Mouse (Mus musculus): ENCODE results near the gene Hs6st2. TPM values are rescaled to one million over a fixed set of nuclear protein-coding genes. Genes with fewer than 3 reads are reported as not detected.
A peak's percentile ranks its signal among the peaks of the same experiment; 100 is the strongest.

Hs6st2 gene
- total RNA-seq, 2 experiments from 2014 or later, result 37.2 to 39.9 TPM

DNA sequence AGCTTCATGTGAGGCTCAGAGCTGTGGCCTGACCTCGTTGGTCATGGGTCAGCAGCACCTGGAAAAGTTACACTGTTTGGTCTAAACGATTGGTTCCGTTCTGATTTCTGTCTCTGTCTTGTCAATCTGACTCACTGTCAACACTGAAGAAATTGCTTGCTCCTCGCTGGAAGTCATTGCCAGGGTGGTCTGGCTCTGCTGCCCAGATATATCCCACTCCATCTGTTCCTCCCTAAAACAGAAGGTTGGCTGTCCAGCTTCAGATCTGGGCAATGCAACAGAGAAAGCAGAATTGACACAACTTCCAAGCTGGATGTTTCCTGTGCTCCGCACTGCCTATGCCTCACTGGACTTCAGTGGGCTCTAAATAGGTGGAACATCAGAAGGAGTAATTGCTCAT lies 256.6 kb downstream of the Hs6st2 start:
- intact Hi-C loops (cut with DNase I), result no loop called here
- DNase-seq (ENCODE audit: low spot score in 2 of 2), result no peak

DNA sequence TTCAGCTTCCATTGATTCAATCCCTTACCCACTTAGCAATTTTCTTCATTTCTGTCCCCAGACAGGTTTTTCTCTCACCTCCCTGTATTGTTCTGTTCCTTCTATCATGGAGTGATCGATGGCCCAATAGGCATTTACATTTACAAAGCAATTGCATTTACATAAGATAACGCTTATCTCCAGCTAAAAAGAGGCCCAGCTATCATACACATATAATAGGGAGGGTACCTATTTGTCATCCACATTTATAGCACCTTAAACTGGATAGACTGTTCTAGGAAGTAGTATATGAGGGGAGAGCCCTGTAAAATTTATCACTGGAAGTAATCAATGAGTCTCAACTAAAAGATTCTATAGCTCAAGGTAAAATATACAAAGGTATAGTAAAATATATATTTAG lies 271.4 kb downstream of the Hs6st2 start:
- no peak for DNase-seq (ENCODE audit: low spot score in 2 of 2)
- intact Hi-C loops (cut with DNase I), result no loop called here

DNA sequence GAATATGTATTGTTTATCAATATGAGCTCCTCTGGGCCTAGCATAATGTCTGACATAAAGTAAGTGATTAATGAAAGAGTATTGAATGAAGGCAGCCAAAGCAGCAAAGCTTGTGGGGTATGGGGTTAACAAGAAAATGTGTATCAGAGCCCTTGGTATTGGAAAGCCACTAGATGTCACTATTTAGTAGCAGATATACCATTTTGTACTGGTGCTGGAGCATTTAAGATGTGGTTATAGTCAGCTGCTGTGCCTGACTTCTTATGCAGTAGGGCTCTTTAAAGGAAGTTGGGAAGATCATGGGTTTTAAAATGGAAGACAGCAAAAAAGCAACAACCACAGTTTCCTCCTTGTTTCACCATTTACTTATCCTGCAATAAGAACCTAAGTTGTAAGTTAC lies 284.2 kb downstream of the Hs6st2 start:
- no peak for DNase-seq (ENCODE audit: low spot score in 2 of 2)
- intact Hi-C loops (cut with DNase I), result loop anchor here (5.0 to 10.0 kb wide), 3 partner anchors 470 to 977 kb away; no protein-coding TSS in a partner anchor

DNA sequence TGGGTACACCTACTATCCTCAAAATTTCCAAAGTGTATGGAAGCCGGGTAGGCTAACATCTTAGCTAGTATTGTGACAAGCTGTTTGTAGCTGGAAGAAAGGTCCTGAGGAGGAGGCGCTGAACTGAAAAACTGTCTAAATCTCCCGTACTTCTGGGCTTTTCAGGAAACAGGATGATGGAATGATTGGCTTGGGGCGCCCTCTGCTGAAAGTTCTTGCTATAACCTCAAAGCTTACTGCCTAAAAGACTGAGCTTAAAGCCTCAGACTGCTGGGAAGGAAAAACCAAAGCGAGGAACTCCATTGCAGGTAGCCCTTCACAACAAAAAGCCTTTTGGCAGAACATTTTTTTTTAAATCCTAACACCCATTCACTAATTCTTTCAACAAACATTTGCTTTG lies 307.0 kb downstream of the Hs6st2 start:
- intact Hi-C loops (cut with DNase I), result loop anchor here (2.0 to 5.0 kb wide), 2 partner anchors 700 to 717 kb away; no protein-coding TSS in a partner anchor

DNA sequence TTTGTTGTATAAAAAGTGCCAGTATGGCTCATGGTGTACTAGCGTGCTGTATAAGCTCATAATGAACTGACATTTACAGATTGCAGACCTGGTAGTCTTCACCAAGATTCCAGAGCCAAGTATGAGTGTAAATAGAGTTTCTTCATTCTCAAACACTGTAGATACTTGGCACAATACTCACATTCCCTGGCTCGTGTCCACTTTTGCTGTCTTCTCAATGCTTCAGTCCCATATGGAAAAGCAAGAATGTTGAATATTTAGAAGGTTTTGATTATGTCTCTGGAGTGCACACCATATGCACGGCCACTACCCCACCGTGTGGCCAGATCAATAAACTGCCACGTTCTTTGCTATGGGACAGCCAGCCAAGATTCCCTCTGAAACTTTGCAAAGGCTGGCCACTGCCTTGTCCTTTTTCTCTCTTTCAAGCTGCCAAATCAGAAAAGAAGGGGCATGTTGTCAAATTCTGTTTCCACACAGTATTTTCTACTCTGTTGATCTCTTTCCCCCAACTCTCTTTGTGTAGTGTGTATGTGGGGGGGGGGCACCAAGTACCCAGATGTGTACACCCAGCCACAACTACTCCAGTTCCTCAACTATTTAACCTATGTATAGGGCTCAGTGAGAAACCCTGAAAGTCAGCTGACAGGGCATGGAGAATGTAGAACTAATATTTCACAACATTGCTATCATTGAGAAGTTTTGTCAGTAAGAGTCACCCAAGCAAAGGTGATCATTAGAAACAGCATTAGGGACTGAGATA lies 309.0 kb downstream of the Hs6st2 start:
- peak in 1 of 2 experiments; percentile 4 for DNase-seq (ENCODE audit: low spot score in 2 of 2)
- intact Hi-C loops (cut with DNase I), result loop anchor here (2.0 to 5.0 kb wide), 2 partner anchors 306 to 715 kb away; no protein-coding TSS in a partner anchor

More for the DNA sequence above, 307.0 kb downstream of the Hs6st2 start:
- peak; percentile 45 to 69 for DNase-seq (ENCODE audit: low spot score in 2 of 2)

DNA sequence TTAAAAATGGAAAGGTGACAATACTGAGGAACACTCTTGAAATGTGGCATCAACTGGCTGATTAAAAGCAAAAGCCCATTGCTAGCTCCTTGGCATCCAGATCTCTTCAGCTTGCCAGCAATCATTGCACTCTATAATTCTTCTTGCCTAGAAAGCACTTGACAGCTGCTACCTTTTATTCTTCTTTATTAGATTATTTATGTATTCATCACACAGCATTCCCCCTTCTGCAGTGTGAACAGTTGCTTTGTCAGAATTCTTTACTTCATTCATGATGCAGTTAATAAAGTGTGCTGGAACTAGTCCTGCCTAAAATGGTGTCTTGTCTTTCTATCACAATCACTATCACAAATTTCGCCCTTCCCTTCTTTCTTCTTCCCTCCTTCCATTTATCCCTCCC lies 332.0 kb downstream of the Hs6st2 start:
- intact Hi-C loops (cut with DNase I), result no loop called here
- no peak for DNase-seq (ENCODE audit: low spot score in 2 of 2)

DNA sequence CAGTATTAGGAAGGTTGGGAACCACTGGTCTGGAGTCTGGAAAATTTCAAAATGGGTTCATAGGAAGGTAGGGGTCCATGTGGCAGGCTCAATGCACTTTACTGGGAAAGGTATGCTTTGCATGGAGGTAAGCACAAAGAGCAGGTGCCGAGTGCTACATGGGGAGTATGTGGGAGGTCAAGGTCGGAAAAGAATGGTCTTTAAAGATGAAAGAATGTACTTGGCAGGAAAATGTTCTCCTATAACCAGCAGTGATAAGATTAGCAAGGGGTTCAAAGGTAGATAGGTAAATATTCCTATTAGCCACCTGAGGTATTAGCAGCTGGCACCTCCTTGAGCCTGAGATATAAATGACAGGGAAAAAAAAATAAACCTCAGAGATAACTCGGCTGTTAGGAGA lies 338.1 kb downstream of the Hs6st2 start:
- intact Hi-C loops (cut with DNase I), result no loop called here
- DNase-seq (ENCODE audit: low spot score in 2 of 2), result no peak

Other genes starting within 250 kb of the Hs6st2 start
- not detected for gene Usp26, start 119.4 kb upstream of the Hs6st2 start, total RNA-seq (2021)

All from left cerebral cortex, postnatal 36 days (tissue).